Mouse (Mus musculus) limb, embryonic 12.5 days (tissue): ENCODE measurements around the gene Dbi. TPM values are rescaled to one million over a fixed set of nuclear protein-coding genes. Genes with fewer than 3 reads are reported as not detected.

Experiments
- ATAC-seq: fragments of 200-750 bp; cut with Nextera tagmentation; 2 replicates; pipeline ENCODE4 v1.8.0; 2017; ENCODE audit warnings: low read depth, moderate TSS enrichment; ENCODE audit not compliant: insufficient number of reproducible peaks, insufficient read depth, low FRiP score, low TSS enrichment
- H3K27ac ChIP-seq: fragments of 300-500 bp; sonication (generic); 2 replicates; pipeline ENCODE4 v1.5.1; 2016; ENCODE audit warnings: mild to moderate bottlenecking, moderate library complexity
- H3K27me3 ChIP-seq: fragments of 300-500 bp; sonication (generic); 2 replicates; pipeline ENCODE4 v1.6.1; 2016; ENCODE audit warnings: mild to moderate bottlenecking, moderate library complexity
- H3K36me3 ChIP-seq: fragments of 300-500 bp; sonication (generic); 2 replicates; pipeline ENCODE4 v1.6.1; 2016; ENCODE audit warnings: mild to moderate bottlenecking, moderate library complexity
- H3K4me1 ChIP-seq: fragments of 300-500 bp; sonication (generic); replicated peaks from 2 replicates; pipeline ENCODE4 v1.6.1; 2016
- H3K4me2 ChIP-seq: fragments of 300-500 bp; sonication (generic); 2 replicates; pipeline ENCODE4 v1.6.1; 2016; ENCODE audit warnings: mild to moderate bottlenecking, moderate library complexity
- H3K4me3 ChIP-seq: fragments of 300-500 bp; sonication (generic); replicated peaks from 2 replicates; pipeline ENCODE4 v1.5.1; 2016; ENCODE audit warnings: mild to moderate bottlenecking
- H3K9ac ChIP-seq: fragments of 300-500 bp; sonication (generic); replicated peaks from 2 replicates; pipeline ENCODE4 v1.6.1; 2016; ENCODE audit warnings: mild to moderate bottlenecking, moderate library complexity
- H3K9me3 ChIP-seq: fragments of 300-500 bp; sonication (generic); 2 replicates; pipeline ENCODE4 v1.6.1; 2016; ENCODE audit warnings: mild to moderate bottlenecking, moderate library complexity
- WGBS: fragments of 180-500 bp; shearing (Covaris S2); methylation state at CpG from one replicate; pipeline ENCODE4 v1.1.7; 2016; 5-methylcytosine and 5-hydroxymethylcytosine counted together
- polyA plus RNA-seq: library from polyadenylated mRNA; unstranded; fragments of >200 nt; fragmentation: Nextera tagmentation; extraction: Ambion mirVana; gene quantifications from 2 replicates; pipeline ENCODE4 v1.2.1, GENCODE M21; 2016

Dbi gene
- polyA plus RNA-seq, 1 experiment from 2014 or later = 702 TPM

GRCm38 (mm10) chr1:120080632-120081031 is 40.2 kb downstream of the Dbi start:
- ATAC-seq = no peak
- H3K4me2 ChIP-seq = no peak overlapping the region
- H3K27me3 ChIP-seq = peaks cover 3% of the 10 kb centered on the region; the same call in 1 of the 2 replicates
- no peaks in the 10 kb centered on the region for H3K9me3 ChIP-seq
- no peak overlapping the region for H3K9ac ChIP-seq
- no peak overlapping the region for H3K4me3 ChIP-seq
- peaks cover 11% of the 10 kb centered on the region for H3K4me1 ChIP-seq
- WGBS = 86% methylated on average over 1 of the region's 1 CpGs
- no peaks in the 10 kb centered on the region for H3K36me3 ChIP-seq
- H3K27ac ChIP-seq = no peak overlapping the region

- Histone ChIP-seq H3K4me2 (no peak overlapping the region), H3K4me3 (no peak overlapping the region), H3K4me1 (peaks cover 28% of the 10 kb centered on the region), H3K27me3 (peaks cover 23% of the 10 kb centered on the region), H3K9ac (no peak overlapping the region), H3K27ac (no peak overlapping the region), H3K36me3 (no peaks in the 10 kb centered on the region), H3K9me3 (no peaks in the 10 kb centered on the region)
- 16% methylated on average over 9 of the region's 9 CpGs for WGBS
- ATAC-seq = no peak
These were observed 43.0 kb downstream of the Dbi start for GRCm38 (mm10) chr1:120077746-120078410.

GRCm38 (mm10) chr1:120075507-120075906 is 45.4 kb downstream of the Dbi start:
- H3K4me2 ChIP-seq = no peak overlapping the region
- H3K4me3 ChIP-seq = no peak overlapping the region
- no peak for ATAC-seq
- no peak overlapping the region for H3K27ac ChIP-seq
- H3K27me3 ChIP-seq = peaks cover 41% of the 10 kb centered on the region
- H3K9ac ChIP-seq = no peak overlapping the region
- 81% methylated on average over 5 of the region's 5 CpGs for WGBS
- H3K9me3 ChIP-seq = no peaks in the 10 kb centered on the region
- peaks cover 28% of the 10 kb centered on the region for H3K4me1 ChIP-seq
- H3K36me3 ChIP-seq = no peaks in the 10 kb centered on the region

GRCm38 (mm10) chr1:120074931-120075330 is 45.9 kb downstream of the Dbi start:
- ATAC-seq = no peak
- H3K27ac ChIP-seq = no peak overlapping the region
- H3K4me3 ChIP-seq = no peak overlapping the region
- no peaks in the 10 kb centered on the region for H3K9me3 ChIP-seq
- H3K27me3 ChIP-seq = peaks cover 44% of the 10 kb centered on the region
- no peak overlapping the region for H3K9ac ChIP-seq
- H3K4me1 ChIP-seq = peaks cover 28% of the 10 kb centered on the region
- WGBS = 68% methylated on average over 4 of the region's 4 CpGs
- H3K36me3 ChIP-seq = no peaks in the 10 kb centered on the region
- no peak overlapping the region for H3K4me2 ChIP-seq

- Histone ChIP-seq H3K9me3 (no peaks in the 10 kb centered on the region), H3K4me2 (peak overlapping the region; percentile 88), H3K36me3 (no peaks in the 10 kb centered on the region), H3K9ac (no peak overlapping the region), H3K4me1 (peaks cover 28% of the 10 kb centered on the region), H3K4me3 (peak overlapping the region; percentile 42; the same call in 1 of the 2 replicates), H3K27me3 (peaks cover 45% of the 10 kb centered on the region), H3K27ac (no peak overlapping the region)
- 24% methylated on average over 4 of the region's 4 CpGs for WGBS
- no peak for ATAC-seq
These were observed 46.6 kb downstream of the Dbi start for GRCm38 (mm10) chr1:120074307-120074702.

- H3K27me3 ChIP-seq = peaks cover 45% of the 10 kb centered on the region
- 1% methylated on average over 40 of the region's 40 CpGs for WGBS
- H3K9ac ChIP-seq = peak within 1 kb of the TSS; percentile 45
- H3K4me3 ChIP-seq = peak within 1 kb of the TSS; percentile 42
- H3K27ac ChIP-seq = no peak within 1 kb of the TSS
- peaks cover 28% of the 10 kb centered on the region for H3K4me1 ChIP-seq
- no peaks in the 10 kb centered on the region for H3K9me3 ChIP-seq
- H3K4me2 ChIP-seq = peak within 1 kb of the TSS; percentile 88
- H3K36me3 ChIP-seq = no peaks in the 10 kb centered on the region
- peak; percentile 71 for ATAC-seq
These were observed 47.2 kb downstream of the Dbi start, which contains the start of gene Tmem37 for GRCm38 (mm10) chr1:120073519-120074306. Gene Tmem37 (minus strand): TSS chr1:120074074.

- 12% methylated on average over 16 of the region's 16 CpGs for WGBS
- H3K9ac ChIP-seq = peak overlapping the region; percentile 45; the same call in 1 of the 2 replicates
These were observed 48.0 kb downstream of the Dbi start for GRCm38 (mm10) chr1:120072900-120073299.

GRCm38 (mm10) chr1:120071133-120071532 is 49.7 kb downstream of the Dbi start:
- H3K9me3 ChIP-seq = no peaks in the 10 kb centered on the region
- H3K27ac ChIP-seq = no peak overlapping the region
- no peak for ATAC-seq
- H3K36me3 ChIP-seq = no peaks in the 10 kb centered on the region
- WGBS = 83% methylated on average over 4 of the region's 4 CpGs
- peaks cover 23% of the 10 kb centered on the region for H3K4me1 ChIP-seq
- no peak overlapping the region for H3K4me3 ChIP-seq
- H3K27me3 ChIP-seq = peaks cover 42% of the 10 kb centered on the region
- H3K4me2 ChIP-seq = no peak overlapping the region
- no peak overlapping the region for H3K9ac ChIP-seq

More at GRCm38 (mm10) chr1:120072900-120073299, 48.0 kb downstream of the Dbi start:
- peaks cover 45% of the 10 kb centered on the region for H3K27me3 ChIP-seq
- no peaks in the 10 kb centered on the region for H3K36me3 ChIP-seq
- peaks cover 25% of the 10 kb centered on the region for H3K4me1 ChIP-seq
- no peak overlapping the region for H3K27ac ChIP-seq
- no peak for ATAC-seq
- peak overlapping the region; percentile 88 for H3K4me2 ChIP-seq
- H3K4me3 ChIP-seq = peak overlapping the region; percentile 42
- H3K9me3 ChIP-seq = no peaks in the 10 kb centered on the region

- no peak overlapping the region for H3K9ac ChIP-seq
- no peaks in the 10 kb centered on the region for H3K36me3 ChIP-seq
- no peaks in the 10 kb centered on the region for H3K9me3 ChIP-seq
- H3K4me1 ChIP-seq = peaks cover 22% of the 10 kb centered on the region
- no peak overlapping the region for H3K4me2 ChIP-seq
- peaks cover 41% of the 10 kb centered on the region for H3K27me3 ChIP-seq
- H3K27ac ChIP-seq = no peak overlapping the region
- H3K4me3 ChIP-seq = no peak overlapping the region
- WGBS = 17% methylated on average over 6 of the region's 6 CpGs
- no peak for ATAC-seq
These were observed 50.7 kb downstream of the Dbi start for GRCm38 (mm10) chr1:120070168-120070567.

- no peak overlapping the region for H3K4me3 ChIP-seq
- H3K27me3 ChIP-seq = peaks cover 34% of the 10 kb centered on the region
- H3K9ac ChIP-seq = no peak overlapping the region
- H3K9me3 ChIP-seq = no peaks in the 10 kb centered on the region
- peaks cover 14% of the 10 kb centered on the region for H3K4me1 ChIP-seq
- no peak overlapping the region for H3K27ac ChIP-seq
- ATAC-seq = no peak
- 82% methylated on average over 5 of the region's 5 CpGs for WGBS
- no peak overlapping the region for H3K4me2 ChIP-seq
- H3K36me3 ChIP-seq = no peaks in the 10 kb centered on the region
These were observed 51.8 kb downstream of the Dbi start for GRCm38 (mm10) chr1:120069120-120069519.

- H3K4me1 ChIP-seq = no peaks in the 10 kb centered on the region
- WGBS = 88% methylated on average over 3 of the region's 3 CpGs
- no peaks in the 10 kb centered on the region for H3K36me3 ChIP-seq
- H3K9ac ChIP-seq = no peak overlapping the region
- H3K4me3 ChIP-seq = no peak overlapping the region
- H3K27ac ChIP-seq = no peak overlapping the region
- H3K9me3 ChIP-seq = no peaks in the 10 kb centered on the region
- H3K27me3 ChIP-seq = peaks cover 9% of the 10 kb centered on the region; the same call in 1 of the 2 replicates
- ATAC-seq = no peak
- H3K4me2 ChIP-seq = no peak overlapping the region
These were observed 54.3 kb downstream of the Dbi start for GRCm38 (mm10) chr1:120066625-120067024.
